Mouse (Mus musculus) kidney, postnatal 4 days (tissue): ENCODE measurements around the gene Gpcpd1.

ENCODE experiments used
- DNase-seq, 2 experiments: peaks; one replicate each; pipeline ENCODE4 v3.0.0; 2021; ENCODE audit warnings: mixed read lengths in 2 of 2

The Gpcpd1 gene

DNA sequence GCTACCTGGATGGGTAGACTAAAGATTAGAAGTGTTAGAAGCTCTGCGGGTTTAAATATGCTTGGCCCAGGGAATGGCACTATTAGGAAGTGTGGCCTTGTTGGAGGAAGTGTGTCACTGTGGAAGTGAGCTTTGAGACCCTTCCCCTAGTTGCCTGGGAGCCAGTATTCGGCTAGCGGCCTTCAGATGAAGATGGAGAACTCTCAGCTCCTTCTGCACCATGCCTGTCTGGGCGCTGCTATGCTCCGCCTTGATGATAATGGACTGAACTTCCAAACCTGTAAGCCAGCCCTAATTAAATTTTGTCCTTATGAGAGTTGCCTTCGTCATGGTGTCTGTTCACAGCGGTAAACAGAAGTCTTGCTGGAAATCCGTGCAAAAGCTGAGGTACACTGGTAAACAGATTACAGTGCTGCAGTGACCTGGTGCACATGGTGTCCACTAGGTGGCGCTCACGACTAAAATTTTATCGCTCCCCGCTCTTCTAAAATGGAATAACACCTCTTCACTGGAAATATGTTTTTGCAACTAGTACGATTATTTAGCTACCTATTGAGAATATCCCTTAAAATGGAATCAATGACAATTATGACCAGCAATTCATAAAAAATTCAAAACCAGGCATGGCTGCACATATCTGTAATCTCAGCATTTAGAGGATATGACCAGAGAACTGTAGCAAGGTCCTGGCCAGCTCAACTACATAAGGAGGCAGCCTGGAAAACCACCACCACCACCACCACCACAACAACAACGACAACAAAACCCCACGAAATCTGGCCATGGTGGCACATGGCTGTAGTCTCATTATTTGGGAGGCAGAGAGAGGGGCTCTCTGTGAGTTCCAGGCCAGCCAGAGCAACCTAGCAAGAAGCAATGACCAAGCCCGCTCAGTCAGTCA, 71.1 kb downstream of the Gpcpd1 start:
- DNase-seq = peak; percentile 84 to 85

GRCm38 (mm10) chr2:132515607-132516006, 71.9 kb downstream of the Gpcpd1 start:
- no peak for DNase-seq

DNA sequence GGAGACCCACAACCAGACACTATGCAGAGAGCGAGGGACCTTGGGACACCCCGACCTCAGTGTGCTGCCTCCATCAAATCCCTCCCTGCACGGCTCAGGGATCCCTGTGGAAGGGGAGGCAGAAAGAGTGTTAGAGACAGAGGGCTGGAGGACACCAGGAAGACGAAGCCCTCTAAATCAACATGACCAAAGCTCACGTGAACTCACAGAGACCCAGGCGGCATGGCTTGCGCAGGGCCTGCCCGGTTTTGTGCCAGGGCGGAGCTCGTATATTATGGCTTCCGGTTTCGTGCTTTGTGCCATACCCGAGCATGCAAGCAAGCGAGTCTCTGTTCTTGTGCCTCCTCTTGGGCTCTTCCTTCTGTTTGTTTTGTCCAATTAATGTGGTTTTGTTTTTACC, 72.5 kb downstream of the Gpcpd1 start:
- DNase-seq = no peak

DNA sequence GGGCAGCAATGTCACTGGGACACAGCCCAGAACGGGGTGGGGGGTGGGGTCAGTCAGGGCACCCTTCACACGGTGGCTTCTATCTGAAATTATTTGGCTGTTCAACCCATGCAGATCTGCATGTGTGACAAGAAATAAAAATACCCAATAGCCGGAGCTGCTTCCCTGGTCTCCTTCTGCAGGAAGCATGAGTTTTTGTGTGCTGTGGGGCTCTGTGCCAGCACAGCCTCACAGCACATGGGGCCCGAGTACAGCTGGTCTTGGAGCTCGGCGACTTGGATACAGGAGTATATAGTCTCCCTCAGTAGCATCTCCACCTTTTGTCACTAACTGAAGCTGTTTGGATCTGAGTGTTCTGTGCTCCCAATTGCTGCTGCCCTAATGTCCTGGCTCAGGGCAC, 73.2 kb downstream of the Gpcpd1 start:
- peak; percentile 20 to 32 for DNase-seq

DNA sequence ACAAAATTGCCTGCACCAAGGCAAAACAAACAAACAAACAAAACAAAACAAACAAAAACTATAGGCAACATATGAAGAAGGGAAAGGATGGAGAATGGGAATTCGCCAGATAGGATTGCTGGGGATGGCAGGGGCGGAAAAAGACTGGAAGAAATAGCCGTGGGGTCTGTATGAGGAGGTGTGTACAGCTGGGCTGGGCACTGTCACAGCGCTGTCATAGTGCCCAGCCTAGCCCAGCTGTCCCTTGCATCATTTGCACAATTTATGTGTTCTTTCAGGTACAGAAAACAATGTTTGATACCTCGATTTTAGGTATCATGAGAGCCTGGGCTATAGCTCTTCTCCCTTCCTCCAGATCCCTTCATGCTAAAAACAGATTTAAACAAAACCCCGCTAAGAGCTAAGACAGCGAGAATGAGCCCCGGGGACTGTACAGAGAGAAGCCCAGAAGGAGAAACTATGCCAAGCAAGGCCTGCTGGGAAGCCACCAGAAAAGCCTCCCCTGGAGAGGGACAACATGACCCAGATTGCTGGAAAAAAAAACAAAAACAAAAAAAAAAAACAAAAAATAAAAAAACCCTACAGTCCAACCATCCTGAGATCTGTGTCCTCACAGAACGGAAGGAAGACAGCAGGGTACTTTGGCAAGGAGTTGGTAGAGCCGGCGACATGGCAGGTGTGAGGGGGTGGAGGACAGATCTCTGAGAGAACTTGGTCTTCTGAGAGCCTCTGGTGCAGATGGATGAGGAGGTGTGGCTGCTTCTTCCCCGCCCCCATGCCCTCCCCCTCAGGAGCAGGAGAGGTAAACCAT, 74.0 kb downstream of the Gpcpd1 start:
- DNase-seq = no peak

DNA sequence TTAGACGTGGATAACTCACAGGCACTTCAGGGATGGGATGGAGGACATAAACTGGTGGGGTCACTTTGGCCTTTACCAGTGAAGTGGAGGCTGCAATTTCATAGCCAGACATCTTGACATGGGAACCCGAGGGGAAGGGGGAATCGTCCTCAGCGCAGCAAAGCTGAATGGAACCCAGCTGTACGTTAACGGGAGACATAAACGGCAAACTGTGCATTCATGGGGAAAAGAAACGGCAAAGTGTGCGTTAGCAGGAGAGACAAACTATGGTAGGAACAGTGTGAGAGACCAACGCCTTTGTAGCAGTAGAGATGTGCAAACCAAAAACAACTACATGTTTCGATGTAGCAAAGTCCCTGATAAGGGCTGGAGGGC, 74.6 kb downstream of the Gpcpd1 start:
- no peak for DNase-seq

DNA sequence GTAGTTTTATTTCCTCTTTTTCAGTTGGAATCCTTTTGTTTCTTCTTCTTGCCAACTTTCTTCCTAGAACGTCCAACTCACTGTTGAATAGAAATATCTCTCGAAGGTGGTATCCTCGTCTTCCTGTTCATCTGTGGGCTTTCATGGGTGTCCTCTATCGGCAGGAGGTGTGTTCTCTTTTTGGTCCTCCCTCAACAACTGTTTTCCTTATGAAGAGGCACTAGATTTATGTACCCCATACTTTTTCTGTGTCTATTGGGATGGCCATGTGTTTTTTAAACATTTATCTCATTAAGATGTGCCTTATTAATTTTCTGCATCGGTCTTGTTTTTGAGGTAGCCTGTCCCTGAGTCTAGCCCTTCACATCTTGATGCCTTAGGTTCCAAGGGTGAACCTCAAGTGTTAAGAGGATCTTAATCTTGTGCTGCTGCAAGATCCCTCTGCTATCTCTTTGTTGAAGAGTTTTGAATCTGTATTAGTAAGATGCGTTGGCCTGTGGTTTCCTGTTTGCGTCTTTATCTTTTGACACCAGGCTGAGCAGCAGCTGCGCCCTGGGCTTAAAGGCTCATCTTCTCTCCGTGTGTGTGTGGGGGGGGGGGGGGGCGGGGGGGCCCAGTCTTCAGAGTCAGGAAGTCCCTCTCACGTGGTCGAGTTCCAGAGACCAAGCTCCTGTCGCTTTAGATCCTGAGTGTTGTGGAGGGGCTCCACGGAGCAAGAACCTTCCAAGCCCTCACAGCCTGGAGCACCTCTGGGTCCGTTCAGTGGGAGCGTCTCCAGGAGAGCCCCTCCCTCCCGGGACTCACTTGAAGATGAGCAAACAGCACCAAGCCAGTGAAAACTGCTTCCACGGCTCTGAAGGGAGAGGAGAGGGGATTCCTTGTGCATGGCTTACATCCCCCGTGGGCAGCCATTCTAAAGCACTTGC, 75.2 kb downstream of the Gpcpd1 start:
- DNase-seq = no peak

DNA sequence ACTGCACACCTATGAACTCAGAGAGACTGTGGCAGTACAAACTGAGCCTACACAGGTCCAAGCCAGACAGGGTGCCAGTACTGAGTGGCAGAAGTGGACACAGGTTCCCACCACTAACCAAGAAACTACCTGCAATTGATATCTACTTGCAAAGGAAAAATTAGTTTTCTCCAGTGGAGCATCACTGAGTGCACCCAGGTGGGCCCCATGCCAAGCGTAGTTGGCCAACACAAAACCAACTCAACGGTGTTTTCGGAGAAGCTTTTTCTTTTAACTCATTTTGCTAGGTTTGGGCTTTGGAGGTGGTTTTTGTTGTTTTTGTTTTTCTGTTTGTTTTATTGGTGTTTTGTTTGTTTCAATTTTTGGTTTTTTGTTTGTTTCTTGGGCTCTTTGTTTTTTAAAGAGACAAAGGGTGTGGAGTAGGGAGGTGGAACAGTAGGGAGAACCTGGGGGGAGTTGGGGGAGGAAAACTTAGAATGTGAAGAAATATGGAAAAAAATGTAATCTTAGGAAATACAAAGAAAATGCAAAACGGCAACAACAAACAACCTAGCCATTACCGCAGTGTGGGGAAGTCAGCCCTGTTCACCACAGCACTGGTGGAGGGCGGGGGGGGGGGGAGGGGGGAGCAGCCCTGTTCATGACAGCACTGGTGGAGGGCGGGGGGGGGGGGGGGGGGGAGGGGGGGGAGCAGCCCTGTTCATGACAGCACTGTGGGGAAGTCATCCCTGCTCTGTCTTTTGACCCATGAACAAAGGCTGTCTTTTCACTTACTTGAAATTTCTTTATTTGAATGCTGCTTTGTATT, 76.3 kb downstream of the Gpcpd1 start:
- DNase-seq = no peak

GRCm38 (mm10) chr2:132509714-132510113, 77.8 kb downstream of the Gpcpd1 start:
- no peak for DNase-seq

DNA sequence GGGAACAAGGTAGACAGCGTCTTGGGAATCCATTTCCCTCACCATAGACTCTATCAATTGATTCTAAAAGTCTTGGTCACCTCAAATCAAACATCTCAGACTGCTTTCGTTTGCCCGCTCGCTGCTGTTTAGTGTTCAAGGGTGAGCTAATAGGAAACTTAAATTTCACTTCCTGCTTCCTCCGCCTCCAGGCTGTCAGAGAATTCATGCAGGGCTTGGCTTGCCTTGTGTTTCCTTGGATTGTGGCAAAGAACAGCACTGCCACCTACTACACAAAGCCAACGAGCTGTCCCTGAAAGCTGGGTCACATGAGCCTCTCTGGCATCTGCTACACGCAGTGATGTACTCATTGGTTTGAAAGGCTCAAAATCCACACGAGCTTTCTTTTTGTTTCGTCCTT, 78.3 kb downstream of the Gpcpd1 start:
- no peak for DNase-seq

- DNase-seq = no peak
Observed at GRCm38 (mm10) chr2:132507521-132507920, 80.0 kb downstream of the Gpcpd1 start.

DNA sequence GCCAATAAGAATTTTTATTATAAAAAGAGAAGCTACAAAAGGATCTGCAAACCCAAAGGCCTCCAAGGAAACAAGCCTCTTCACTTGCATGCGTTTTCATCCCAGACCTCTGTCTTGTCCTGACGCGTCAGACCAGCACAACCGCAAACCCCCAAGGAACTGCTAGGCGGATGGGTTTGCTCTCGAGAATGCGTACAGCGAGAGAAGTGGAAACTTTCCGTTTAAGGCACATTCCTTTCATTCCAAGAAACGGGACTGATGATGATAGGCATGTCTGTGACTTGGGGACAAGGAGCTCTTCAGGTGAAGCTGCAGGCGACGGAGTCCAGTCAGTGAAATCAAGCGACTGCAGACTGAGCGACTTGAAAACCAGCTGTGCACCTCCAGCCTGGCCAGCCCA, 80.4 kb downstream of the Gpcpd1 start:
- DNase-seq = no peak

GRCm38 (mm10) chr2:132505828-132506227, 81.7 kb downstream of the Gpcpd1 start:
- no peak for DNase-seq

DNA sequence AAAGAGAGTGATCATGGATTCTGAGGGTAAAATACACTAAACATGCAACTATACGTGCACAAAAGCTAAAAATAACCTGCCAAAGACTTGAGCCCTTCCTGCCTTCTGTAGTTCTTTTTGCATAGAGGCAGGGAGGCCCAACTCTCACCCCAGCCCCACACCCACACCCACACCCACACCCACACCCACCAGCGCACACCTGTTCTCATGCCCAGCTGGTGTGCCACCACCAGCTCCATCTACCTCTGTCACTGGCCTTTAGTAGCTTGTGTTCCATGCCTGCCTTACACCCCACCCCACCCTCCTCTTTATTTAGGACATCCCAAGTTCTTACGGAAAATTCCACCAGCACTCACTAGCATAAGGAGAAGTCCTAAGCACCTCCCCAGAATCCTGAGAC, 89.2 kb downstream of the Gpcpd1 start:
- DNase-seq = no peak

DNA sequence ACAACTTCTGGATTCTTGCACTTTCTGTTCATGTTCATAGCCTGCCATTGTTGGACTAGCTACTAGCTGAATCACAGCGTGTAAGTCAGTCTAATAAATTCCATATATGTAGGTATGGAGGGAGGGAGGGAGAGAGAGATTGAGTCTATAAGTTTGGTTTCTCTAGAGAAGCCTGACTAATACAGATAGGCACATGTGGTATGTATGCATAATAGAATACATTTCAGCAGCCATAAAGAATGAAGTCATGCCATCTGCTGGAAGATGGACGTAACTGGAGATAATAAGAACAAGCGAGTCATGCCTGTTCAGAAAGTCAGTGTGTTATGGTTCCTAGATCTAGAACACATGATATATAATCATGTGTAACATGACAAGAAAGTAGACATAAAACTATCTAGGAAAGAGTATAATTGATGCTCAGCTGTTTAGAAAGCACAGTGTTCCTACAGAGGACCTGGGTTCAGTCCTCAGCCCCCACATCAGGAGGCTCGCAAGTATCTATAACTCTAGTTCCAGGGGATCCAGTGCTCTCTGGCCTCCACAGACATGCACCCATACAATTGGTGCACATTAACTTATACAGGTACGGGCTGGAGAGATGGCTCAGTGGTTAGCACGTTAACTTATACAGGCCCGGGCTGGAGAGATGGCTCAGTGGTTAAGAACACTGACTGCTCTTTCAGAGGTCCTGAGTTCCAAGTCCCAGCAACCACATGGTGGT, 90.0 kb downstream of the Gpcpd1 start:
- no peak for DNase-seq

- DNase-seq = no peak
Observed at GRCm38 (mm10) chr2:132493184-132493583, 94.3 kb downstream of the Gpcpd1 start.

DNA sequence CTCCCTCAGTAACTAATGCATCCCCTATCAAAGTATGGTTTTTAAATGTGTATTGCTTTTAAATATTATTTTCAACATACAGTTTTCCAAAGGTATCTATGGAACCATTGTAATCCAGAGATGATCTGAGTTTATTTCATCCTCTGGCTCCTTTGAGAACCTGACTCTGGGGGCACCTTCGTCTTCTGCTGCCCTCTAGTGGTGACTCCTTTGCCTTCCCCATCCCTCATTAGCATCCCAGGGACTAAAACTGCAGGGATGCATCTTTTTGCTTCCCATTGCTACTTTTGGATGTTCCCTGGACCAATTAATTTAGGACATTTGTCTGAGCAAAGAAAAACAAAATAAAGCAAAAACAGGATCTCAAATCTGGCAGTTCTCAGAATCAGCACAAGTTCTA, 102.1 kb downstream of the Gpcpd1 start:
- DNase-seq = peak; percentile 68 to 70

DNA sequence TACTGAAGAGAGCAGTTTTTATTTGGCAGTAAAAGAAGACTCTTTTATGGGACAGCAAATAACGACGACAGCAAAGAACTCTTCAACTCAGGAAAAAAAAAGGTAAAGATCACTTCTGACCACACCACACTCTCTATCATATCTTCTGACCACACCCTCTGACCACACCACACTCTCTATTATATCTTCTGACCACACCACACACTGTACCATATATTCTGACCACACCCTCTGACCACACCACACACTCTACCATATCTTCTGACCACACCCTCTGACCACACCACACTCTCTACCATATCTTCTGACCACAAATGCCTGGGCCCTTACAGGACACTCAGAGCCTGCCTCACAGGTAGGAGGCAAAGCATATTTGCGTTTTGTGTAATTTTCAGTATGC, 106.0 kb downstream of the Gpcpd1 start:
- DNase-seq = no peak
